Mouse (Mus musculus) lung, postnatal 4 days (tissue): ENCODE measurements at regions not wholly inside any gene's neighbourhood (a gene's known extent, or its start where the extent isn't known, plus 50 kb on each side); places are given as distances from the start of the nearest gene placed in this dataset.
A peak's percentile ranks its signal among the peaks of the same experiment; 100 is the strongest.

Experiments used
- DNase-seq, 2 experiments: peaks; one replicate each; pipeline ENCODE4 v3.0.0; 2021

GRCm38 (mm10) chr3:130935926-130936315 lies 174.3 kb upstream of the Lef1 start:
- DNase-seq = no peak

- peak in 1 of 2 experiments; percentile 43 for DNase-seq
Observed at GRCm38 (mm10) chr3:130935302-130935925, 174.9 kb upstream of the Lef1 start.

GRCm38 (mm10) chr3:130932723-130933122 lies 177.5 kb upstream of the Lef1 start:
- DNase-seq = no peak

- no peak for DNase-seq
Observed at GRCm38 (mm10) chr3:130932226-130932625, 178.0 kb upstream of the Lef1 start.

- no peak for DNase-seq
Observed at GRCm38 (mm10) chr3:130925000-130925399, 185.3 kb upstream of the Lef1 start.

- no peak for DNase-seq
Observed at GRCm38 (mm10) chr3:130923615-130923958, 186.7 kb upstream of the Lef1 start.

- DNase-seq = no peak
Observed at GRCm38 (mm10) chr3:130922812-130923614, 187.3 kb upstream of the Lef1 start.

- no peak for DNase-seq
Observed at GRCm38 (mm10) chr3:130921621-130922245, 188.5 kb upstream of the Lef1 start.

GRCm38 (mm10) chr3:130913812-130914211 lies 183.6 kb upstream of the Rpl34 start:
- no peak for DNase-seq

- no peak for DNase-seq
Observed at GRCm38 (mm10) chr3:130905101-130905500, 174.9 kb upstream of the Rpl34 start.

- DNase-seq = no peak
Observed at GRCm38 (mm10) chr3:130903329-130903728, 173.1 kb upstream of the Rpl34 start.

GRCm38 (mm10) chr3:130902376-130902775 lies 172.2 kb upstream of the Rpl34 start:
- DNase-seq = no peak

GRCm38 (mm10) chr3:130901343-130901742 lies 171.1 kb upstream of the Rpl34 start:
- no peak for DNase-seq

GRCm38 (mm10) chr3:130900846-130901245 lies 170.6 kb upstream of the Rpl34 start:
- DNase-seq = no peak

- DNase-seq = peak in 1 of 2 experiments; percentile 35
Observed at GRCm38 (mm10) chr3:130900054-130900840, 170.0 kb upstream of the Rpl34 start.

GRCm38 (mm10) chr3:130894168-130894814 lies 164.1 kb upstream of the Rpl34 start:
- no peak for DNase-seq

- no peak for DNase-seq
Observed at GRCm38 (mm10) chr3:130891310-130891709, 161.1 kb upstream of the Rpl34 start.

GRCm38 (mm10) chr3:130888587-130888986 lies 158.4 kb upstream of the Rpl34 start:
- no peak for DNase-seq

- peak in 1 of 2 experiments; percentile 26 for DNase-seq
Observed at GRCm38 (mm10) chr3:130887540-130888312, 157.5 kb upstream of the Rpl34 start.

- DNase-seq = no peak
Observed at GRCm38 (mm10) chr3:130885974-130886373, 155.8 kb upstream of the Rpl34 start.

- DNase-seq = no peak
Observed at GRCm38 (mm10) chr3:130884393-130884792, 154.2 kb upstream of the Rpl34 start.

- DNase-seq = no peak
Observed at GRCm38 (mm10) chr3:130883928-130884327, 153.7 kb upstream of the Rpl34 start.
